Mouse (Mus musculus) hindbrain, postnatal 0 days (tissue): Measurements from ENCODE around the gene Cd274. TPM values are rescaled to one million over a fixed set of nuclear protein-coding genes. Genes with fewer than 3 reads are reported as not detected.

Experiments
- ATAC-seq: fragments of 200-750 bp; cut with Nextera tagmentation; 2 replicates; pipeline ENCODE4 v1.8.0; 2017; ENCODE audit warnings: mild to moderate bottlenecking, moderate TSS enrichment, moderate library complexity
- DNase-seq: peaks from one replicate; pipeline ENCODE4 v3.0.0-alpha.2; 2015; ENCODE audit warnings: low spot score
- H3K27ac ChIP-seq: fragments of 300-500 bp; sonication (generic); 2 replicates; pipeline ENCODE4 v1.5.1; 2014; ENCODE audit warnings: mild to moderate bottlenecking
- H3K27me3 ChIP-seq: fragments of 300-500 bp; sonication (generic); 2 replicates; pipeline ENCODE4 v1.6.1; 2014; ENCODE audit warnings: low read length, mixed read lengths; ENCODE audit not compliant: insufficient read depth
- H3K36me3 ChIP-seq: fragments of 300-500 bp; sonication (generic); 2 replicates; pipeline ENCODE4 v1.6.1; 2014; ENCODE audit warnings: low read length, mixed read lengths; ENCODE audit not compliant: insufficient read depth
- H3K4me1 ChIP-seq: fragments of 300-500 bp; sonication (generic); 2 replicates; pipeline ENCODE4 v1.6.1; 2014; ENCODE audit warnings: antibody characterized with exemption, low read length, mixed read lengths; ENCODE audit not compliant: insufficient read depth
- H3K4me2 ChIP-seq: fragments of 300-500 bp; sonication (generic); 2 replicates; pipeline ENCODE4 v1.6.1; 2014; ENCODE audit warnings: low read depth, mild to moderate bottlenecking, low read length, moderate library complexity, mixed read lengths
- H3K4me3 ChIP-seq: fragments of 300-500 bp; sonication (generic); 2 replicates; pipeline ENCODE4 v1.5.1; 2014; ENCODE audit warnings: low read length
- H3K9ac ChIP-seq: fragments of 300-500 bp; sonication (generic); replicated peaks from 2 replicates; pipeline ENCODE4 v1.6.1; 2014; ENCODE audit warnings: mild to moderate bottlenecking, low read length, moderate library complexity, mixed read lengths
- H3K9me3 ChIP-seq: fragments of 300-500 bp; sonication (generic); 2 replicates; pipeline ENCODE4 v1.6.1; 2016; ENCODE audit warnings: low read length, mixed read lengths
- CTCF ChIP-seq: IDR thresholded peaks from 2 replicates; pipeline ENCODE4 v1.5.1; 2016; ENCODE audit warnings: antibody characterized with exemption, control low read depth, low read depth
- WGBS: fragments of 180-500 bp; shearing (Covaris S2); extraction: QIAGEN DNeasy Blood & Tissue Kit; methylation state at CpG from one replicate; pipeline ENCODE4 v1.1.7; 2014; 5-methylcytosine and 5-hydroxymethylcytosine counted together
- polyA plus RNA-seq: library from polyadenylated mRNA; unstranded; fragments of >200 nt; fragmentation: Nextera tagmentation; extraction: Ambion mirVana; gene quantifications from 2 replicates; pipeline ENCODE4 v1.2.1, GENCODE M21; 2015
- total RNA-seq: library from RNA; depleted of rRNA; stranded (reverse); fragments of >200 nt; gene quantifications from 2 replicates; pipeline ENCODE4 v1.2.3, GENCODE M21; 2014

Gene Cd274
- total and polyA plus RNA-seq, 2 experiments from 2014 or later, result 0.16 to 0.24 TPM

DNA sequence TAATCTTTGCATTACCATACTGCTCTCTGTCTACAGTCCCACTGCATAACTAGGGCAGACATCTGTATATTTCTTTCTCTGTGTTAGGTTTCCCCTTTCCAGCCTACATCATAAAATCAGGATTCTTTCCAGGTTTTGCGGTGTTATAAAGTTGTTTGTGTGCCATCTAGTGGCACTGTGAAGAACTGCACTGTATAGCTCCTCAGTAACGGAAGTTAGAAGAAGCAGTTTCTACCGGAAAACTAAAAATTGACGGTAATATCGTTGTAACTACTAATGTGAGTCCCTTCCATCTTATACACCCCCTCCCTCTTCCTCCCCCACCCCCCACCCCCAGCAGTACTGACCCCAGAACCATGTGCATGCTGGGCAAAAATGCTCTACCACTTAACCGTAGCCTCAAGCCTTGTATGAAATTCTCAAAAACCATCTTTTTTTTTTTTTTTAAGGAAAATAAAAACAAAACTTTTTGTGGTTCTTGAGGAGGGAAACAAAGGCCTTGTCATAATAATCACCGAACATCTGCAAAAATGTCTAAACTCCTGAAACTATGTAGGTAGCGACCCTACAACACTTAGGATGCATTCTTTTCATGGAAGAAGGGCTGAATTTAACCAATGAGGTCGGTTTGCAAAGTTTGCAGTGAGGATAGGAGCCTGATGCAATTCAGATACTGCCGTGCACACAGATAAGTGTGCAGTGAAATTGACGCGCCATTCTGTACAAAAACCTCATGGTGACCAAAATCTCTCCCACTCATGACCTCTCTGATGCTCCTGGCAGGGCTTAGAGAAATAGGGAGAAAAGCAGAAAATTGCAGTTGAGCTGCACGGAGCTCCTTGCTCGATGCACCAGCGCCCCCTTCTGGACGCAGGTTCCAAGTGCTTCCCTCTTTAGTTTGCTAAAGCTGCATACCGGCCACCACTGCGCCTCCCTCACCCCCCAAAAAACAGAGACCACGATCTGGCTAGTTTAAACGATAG is 12.1 kb upstream of the Cd274 start:
- no peak overlapping the region for H3K9ac ChIP-seq
- no peaks in the 10 kb centered on the region for H3K9me3 ChIP-seq
- 5% methylated on average over 20 of the region's 20 CpGs for WGBS
- ATAC-seq (peak; percentile 82), DNase-seq (peak; percentile 94)
- H3K27me3 ChIP-seq, result no peaks in the 10 kb centered on the region
- peak overlapping the region; percentile 23 for H3K4me3 ChIP-seq
- no peak overlapping the region for H3K27ac ChIP-seq
- H3K4me2 ChIP-seq, result peak overlapping the region; percentile 61
- peaks cover 8% of the 10 kb centered on the region; the same call in 1 of the 2 replicates for H3K36me3 ChIP-seq
- TF ChIP-seq CTCF, result peak; percentile 95
- H3K4me1 ChIP-seq, result no peaks in the 10 kb centered on the region

DNA sequence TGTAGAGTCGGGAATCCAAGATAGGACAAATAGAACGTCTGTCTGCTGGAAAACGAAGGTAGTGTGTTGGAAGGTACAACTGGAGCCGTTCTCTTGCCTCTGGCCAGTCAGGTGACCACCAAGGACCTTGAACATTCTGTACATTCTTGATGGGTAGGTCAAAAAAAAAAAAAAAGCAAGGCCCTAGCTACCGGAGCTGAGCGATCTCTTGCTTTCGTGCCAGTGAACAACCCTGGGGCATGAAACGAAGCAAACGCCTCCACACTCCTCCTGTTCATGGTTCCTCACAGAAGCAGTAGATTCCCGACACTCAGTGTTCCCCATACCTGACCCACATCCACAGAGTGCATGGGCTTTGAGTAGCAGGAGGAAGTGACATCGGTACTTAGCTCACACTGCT is 11.0 kb upstream of the Cd274 start:
- H3K36me3 ChIP-seq, result peaks cover 8% of the 10 kb centered on the region; the same call in 1 of the 2 replicates
- H3K27me3 ChIP-seq, result no peaks in the 10 kb centered on the region
- H3K27ac ChIP-seq, result no peak overlapping the region
- no peak overlapping the region for H3K4me3 ChIP-seq
- no peak overlapping the region for H3K4me2 ChIP-seq
- no peak overlapping the region for H3K9ac ChIP-seq
- TF ChIP-seq CTCF, result no peak
- no peaks in the 10 kb centered on the region for H3K9me3 ChIP-seq
- DNase-seq, result no peak
- 85% methylated on average over 11 of the region's 11 CpGs for WGBS
- ATAC-seq, result no peak
- H3K4me1 ChIP-seq, result peaks cover 6% of the 10 kb centered on the region

DNA sequence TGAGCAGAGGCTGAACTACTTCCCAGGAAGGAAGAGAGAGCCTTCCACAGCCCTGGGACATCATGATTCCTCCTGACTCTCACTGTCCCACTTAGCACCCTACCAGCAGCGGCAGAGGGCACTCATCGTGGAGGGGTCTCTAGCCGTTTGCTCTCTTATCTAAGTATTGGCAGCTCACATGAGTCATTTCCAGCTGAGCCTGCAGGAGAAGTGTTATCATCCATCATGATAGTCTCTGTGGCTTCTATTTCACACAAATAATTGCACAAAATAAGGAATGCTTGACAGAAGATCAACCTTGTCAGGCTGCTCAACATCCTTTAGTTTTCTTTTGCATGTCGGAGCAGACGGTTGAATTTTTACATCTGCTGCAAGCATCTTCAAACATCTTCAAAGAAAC is 7.0 kb upstream of the Cd274 start:
- DNase-seq, result no peak
- Histone ChIP-seq H3K36me3 (peaks cover 8% of the 10 kb centered on the region; the same call in 1 of the 2 replicates), H3K9me3 (no peaks in the 10 kb centered on the region), H3K27ac (no peak overlapping the region), H3K4me3 (no peak overlapping the region), H3K27me3 (no peaks in the 10 kb centered on the region), H3K9ac (no peak overlapping the region), H3K4me1 (peaks cover 12% of the 10 kb centered on the region), H3K4me2 (no peak overlapping the region)
- ATAC-seq, result no peak
- 84% methylated on average over 5 of the region's 5 CpGs for WGBS
- no peak for TF ChIP-seq CTCF

DNA sequence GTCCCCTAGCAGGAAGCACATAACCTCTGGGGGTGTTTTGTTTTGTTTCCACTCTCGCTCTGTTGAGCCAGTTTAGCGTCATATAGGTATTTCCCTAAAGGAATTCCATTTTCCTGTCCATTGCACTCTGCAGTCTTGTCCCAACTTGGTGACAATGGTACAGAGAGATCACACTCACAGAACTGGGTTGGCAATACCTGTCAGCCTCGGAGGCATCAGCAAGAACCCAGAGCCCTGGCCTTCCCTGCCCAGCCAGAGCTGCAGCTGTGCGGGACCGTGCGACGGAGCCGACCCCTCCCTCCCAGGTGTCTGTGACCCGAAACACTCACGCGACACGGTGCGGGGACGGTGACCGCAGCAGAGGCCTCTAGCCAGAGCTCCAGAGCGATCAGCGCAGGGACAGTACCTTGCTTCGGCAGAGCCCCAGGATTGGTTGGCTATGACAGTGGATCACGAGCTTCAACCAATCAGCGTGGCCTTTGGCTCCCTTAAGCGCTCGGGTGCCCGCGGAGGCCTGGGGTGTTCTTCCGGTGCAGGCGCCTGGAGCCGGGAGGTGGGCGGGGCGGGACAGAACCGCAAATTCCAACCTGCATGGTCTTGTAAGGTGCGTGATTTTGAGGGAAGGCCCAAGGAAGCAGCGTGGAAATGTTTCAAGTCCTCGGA is 5.7 kb upstream of the Cd274 start:
- Histone ChIP-seq H3K4me1 (peaks cover 12% of the 10 kb centered on the region), H3K9ac (peak overlapping the region; percentile 64), H3K27ac (peak overlapping the region; percentile 57; the same call in 1 of the 2 replicates), H3K36me3 (peaks cover 2% of the 10 kb centered on the region; the same call in 1 of the 2 replicates), H3K4me3 (peak overlapping the region; percentile 55), H3K27me3 (no peaks in the 10 kb centered on the region), H3K9me3 (no peaks in the 10 kb centered on the region), H3K4me2 (peak overlapping the region; percentile 79)
- peak; percentile 100 for ATAC-seq
- TF ChIP-seq CTCF, result no peak
- WGBS, result 2% methylated on average over 33 of the region's 33 CpGs
- DNase-seq, result peak; percentile 96

DNA sequence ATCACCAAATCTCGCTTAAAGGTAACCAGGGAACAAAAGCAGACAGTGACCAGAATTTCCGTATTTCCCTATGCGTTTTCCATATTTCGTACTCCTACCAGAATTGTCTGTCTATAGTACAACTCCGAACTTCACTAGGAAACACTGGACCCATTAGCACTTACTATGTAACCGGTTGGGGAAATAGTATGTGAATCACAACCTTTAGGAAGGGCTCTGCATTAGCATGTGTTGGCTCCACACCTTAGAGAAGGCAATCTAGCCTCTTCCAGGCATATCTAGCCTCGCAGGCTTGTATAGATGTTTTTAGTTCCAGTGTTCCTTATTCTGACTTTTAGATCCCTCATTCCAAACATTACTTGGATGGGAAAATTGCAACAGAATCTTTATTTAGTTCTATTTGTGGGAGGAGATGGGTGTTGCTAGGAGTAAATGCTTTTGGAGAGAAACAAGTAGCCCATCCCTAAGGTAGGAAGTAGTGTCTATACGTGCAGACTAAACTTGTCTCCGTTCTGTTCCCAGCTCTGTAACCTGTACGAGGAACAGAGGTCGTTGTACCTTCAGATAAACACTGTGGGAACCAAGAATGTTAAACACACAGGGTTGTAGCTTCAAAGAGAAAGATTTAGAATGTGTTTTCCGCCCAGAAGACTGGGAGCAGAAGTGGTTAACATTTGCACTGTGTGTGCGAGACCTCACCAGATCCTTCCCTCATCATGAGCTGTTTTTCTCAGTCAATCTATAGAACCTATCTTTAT is 4.9 kb upstream of the Cd274 start:
- Histone ChIP-seq H3K27me3 (no peaks in the 10 kb centered on the region), H3K4me2 (peak overlapping the region; percentile 79), H3K36me3 (no peaks in the 10 kb centered on the region; the same call in 1 of the 2 replicates), H3K4me3 (peak overlapping the region; percentile 55), H3K27ac (peak overlapping the region; percentile 57; the same call in 1 of the 2 replicates), H3K4me1 (peaks cover 12% of the 10 kb centered on the region), H3K9ac (peak overlapping the region; percentile 64), H3K9me3 (no peaks in the 10 kb centered on the region)
- no peak for TF ChIP-seq CTCF
- no peak for ATAC-seq
- DNase-seq, result no peak
- 46% methylated on average over 13 of the region's 13 CpGs for WGBS

DNA sequence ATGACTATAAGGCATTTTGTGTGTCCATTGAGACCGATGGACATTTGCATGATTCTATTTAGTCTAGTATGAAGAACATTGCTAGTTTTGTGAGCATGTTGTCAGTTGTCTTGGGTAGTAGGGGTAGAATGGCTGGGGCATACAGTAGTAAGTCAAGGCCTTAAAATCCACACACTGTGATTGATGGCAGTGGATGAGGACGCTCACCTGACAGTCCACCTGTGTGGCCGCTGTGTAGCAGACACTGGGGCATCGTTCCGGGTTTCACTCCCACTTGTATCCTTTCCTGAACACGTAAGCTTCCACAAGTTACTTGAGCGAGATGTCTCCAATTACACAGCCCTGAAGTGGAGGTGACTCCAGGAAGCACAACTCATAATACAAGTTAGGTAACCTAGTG is 3.7 kb upstream of the Cd274 start:
- DNase-seq, result no peak
- Histone ChIP-seq H3K27me3 (no peaks in the 10 kb centered on the region), H3K9ac (no peak overlapping the region), H3K36me3 (no peaks in the 10 kb centered on the region), H3K4me2 (no peak overlapping the region), H3K27ac (no peak overlapping the region), H3K9me3 (no peaks in the 10 kb centered on the region), H3K4me1 (peaks cover 12% of the 10 kb centered on the region), H3K4me3 (no peak overlapping the region)
- TF ChIP-seq CTCF, result no peak
- WGBS, result 93% methylated on average over 7 of the region's 7 CpGs
- ATAC-seq, result no peak
